Mouse (Mus musculus) midbrain, postnatal 0 days (tissue): ENCODE data around the gene Extl1. TPM values are rescaled to one million over a fixed set of nuclear protein-coding genes. Genes with fewer than 3 reads are reported as not detected.
A peak's percentile ranks its signal among the peaks of the same experiment; 100 is the strongest.
"Not testable (repeated sequence)": the region's sequence is repeated elsewhere in the genome, so short reads cannot be mapped to it uniquely, and the experiment has no call there.

Source experiments
- ATAC-seq: fragments of 200-750 bp; cut with Nextera tagmentation; 2 replicates; pipeline ENCODE4 v1.8.0; 2017; ENCODE audit warnings: moderate number of reproducible peaks, mild to moderate bottlenecking, moderate TSS enrichment, moderate library complexity; ENCODE audit not compliant: low FRiP score
- DNase-seq: peaks from one replicate; pipeline ENCODE4 v3.0.0-alpha.2; 2015; ENCODE audit warnings: low spot score
- H3K27ac ChIP-seq: fragments of 300-500 bp; sonication (generic); 2 replicates; pipeline ENCODE4 v1.5.1; 2014; ENCODE audit warnings: low read depth, mild to moderate bottlenecking, low read length, mixed read lengths
- H3K27me3 ChIP-seq: fragments of 300-500 bp; sonication (generic); 2 replicates; pipeline ENCODE4 v1.6.1; 2014; ENCODE audit warnings: low read length, control low read depth, mixed read lengths; ENCODE audit not compliant: insufficient read depth
- H3K36me3 ChIP-seq: fragments of 300-500 bp; sonication (generic); 2 replicates; pipeline ENCODE4 v1.6.1; 2014; ENCODE audit warnings: low read length, control low read depth, mixed read lengths; ENCODE audit not compliant: insufficient read depth
- H3K4me1 ChIP-seq: fragments of 300-500 bp; sonication (generic); 2 replicates; pipeline ENCODE4 v1.6.1; 2014; ENCODE audit warnings: mild to moderate bottlenecking, control low read depth, antibody characterized with exemption, low read length, mixed read lengths; ENCODE audit not compliant: insufficient read depth
- H3K4me2 ChIP-seq: fragments of 300-500 bp; sonication (generic); 2 replicates; pipeline ENCODE4 v1.6.1; 2014; ENCODE audit warnings: low read depth, mild to moderate bottlenecking, low read length, mixed read lengths; ENCODE audit not compliant: poor library complexity, severe bottlenecking
- H3K4me3 ChIP-seq: fragments of 300-500 bp; sonication (generic); 2 replicates; pipeline ENCODE4 v1.5.1; 2014; ENCODE audit warnings: low read depth, mild to moderate bottlenecking, low read length, moderate library complexity
- H3K9ac ChIP-seq: fragments of 300-500 bp; sonication (generic); replicated peaks from 2 replicates; pipeline ENCODE4 v1.6.1; 2014; ENCODE audit warnings: mild to moderate bottlenecking, low read length, moderate library complexity, mixed read lengths; ENCODE audit not compliant: poor library complexity, severe bottlenecking
- H3K9me3 ChIP-seq: fragments of 300-500 bp; sonication (generic); 2 replicates; pipeline ENCODE4 v1.6.1; 2016; ENCODE audit warnings: low read length, control low read depth
- CTCF ChIP-seq: IDR thresholded peaks from 2 replicates; pipeline ENCODE4 v1.5.1; 2016; ENCODE audit warnings: antibody characterized with exemption, mild to moderate bottlenecking
- WGBS: fragments of 180-500 bp; shearing (Covaris S2); extraction: QIAGEN DNeasy Blood & Tissue Kit; methylation state at CpG from one replicate; pipeline ENCODE4 v1.1.7; 2014; 5-methylcytosine and 5-hydroxymethylcytosine counted together
- polyA plus RNA-seq: library from polyadenylated mRNA; unstranded; fragments of >200 nt; fragmentation: Nextera tagmentation; extraction: Ambion mirVana; gene quantifications from 2 replicates; pipeline ENCODE4 v1.2.1, GENCODE M21; 2015
- total RNA-seq: library from RNA; depleted of rRNA; stranded (reverse); fragments of >200 nt; gene quantifications from 2 replicates; pipeline ENCODE4 v1.2.3, GENCODE M21; 2014; rRNA removed

Gene Extl1
- total RNA-seq, result 2.1 and 2.2 TPM in 2 replicates
- 0.79 and 1.2 TPM in 2 replicates for polyA plus RNA-seq

GRCm38 (mm10) chr4:134383750-134384149, at the start of gene Extl1:
Gene Extl1 (minus strand): TSS chr4:134383850.
- H3K4me1 ChIP-seq, H3K27me3 ChIP-seq, ATAC-seq, H3K9ac ChIP-seq, H3K4me3 ChIP-seq, H3K9me3 ChIP-seq, H3K27ac ChIP-seq, H3K4me2 ChIP-seq, DNase-seq, H3K36me3 ChIP-seq: not testable (repeated sequence)
- 92% methylated on average over 2 of the region's 6 CpGs for WGBS

DNA sequence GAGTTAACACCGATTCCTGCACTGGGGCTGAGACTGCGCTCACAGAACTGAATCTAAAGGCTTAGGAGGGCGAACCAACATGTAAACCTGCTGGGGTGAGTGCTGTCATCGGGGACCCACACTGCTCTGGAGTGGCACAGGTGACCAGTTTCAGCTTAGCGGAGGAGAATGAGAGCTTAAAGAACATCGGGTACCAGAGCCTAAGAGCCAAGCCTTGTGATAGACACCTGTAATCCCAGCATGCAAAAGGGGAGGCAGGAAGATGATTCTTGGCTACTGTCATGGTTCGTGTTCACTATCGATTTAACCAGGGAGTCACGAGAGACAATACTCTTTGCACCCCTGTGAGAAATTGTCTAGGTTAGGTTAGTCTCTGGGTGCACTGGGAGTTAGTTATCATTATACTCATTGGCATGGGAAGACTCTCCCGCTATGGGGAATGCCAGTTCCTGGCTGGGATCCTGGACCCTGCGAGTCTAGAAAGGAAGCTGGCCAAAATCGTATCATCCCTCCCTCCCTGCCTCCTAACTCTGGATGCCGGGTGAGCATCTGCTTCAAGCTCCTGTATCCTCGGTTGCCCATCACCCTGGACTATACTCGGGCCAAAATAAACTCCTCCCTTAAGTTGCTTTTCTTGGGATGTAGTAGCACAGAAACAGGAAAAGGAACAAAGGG, 49.2 kb upstream of the Extl1 start:
- Histone ChIP-seq H3K9ac (no peak overlapping the region), H3K4me2 (no peak overlapping the region), H3K4me3 (no peak overlapping the region), H3K36me3 (no peaks in the 10 kb centered on the region), H3K9me3 (no peaks in the 10 kb centered on the region), H3K27me3 (no peaks in the 10 kb centered on the region), H3K4me1 (peaks cover 6% of the 10 kb centered on the region), H3K27ac (no peak overlapping the region)
- DNase-seq, result peak; percentile 48
- no peak for TF ChIP-seq CTCF
- no peak for ATAC-seq
- 79% methylated on average over 15 of the region's 15 CpGs for WGBS

DNA sequence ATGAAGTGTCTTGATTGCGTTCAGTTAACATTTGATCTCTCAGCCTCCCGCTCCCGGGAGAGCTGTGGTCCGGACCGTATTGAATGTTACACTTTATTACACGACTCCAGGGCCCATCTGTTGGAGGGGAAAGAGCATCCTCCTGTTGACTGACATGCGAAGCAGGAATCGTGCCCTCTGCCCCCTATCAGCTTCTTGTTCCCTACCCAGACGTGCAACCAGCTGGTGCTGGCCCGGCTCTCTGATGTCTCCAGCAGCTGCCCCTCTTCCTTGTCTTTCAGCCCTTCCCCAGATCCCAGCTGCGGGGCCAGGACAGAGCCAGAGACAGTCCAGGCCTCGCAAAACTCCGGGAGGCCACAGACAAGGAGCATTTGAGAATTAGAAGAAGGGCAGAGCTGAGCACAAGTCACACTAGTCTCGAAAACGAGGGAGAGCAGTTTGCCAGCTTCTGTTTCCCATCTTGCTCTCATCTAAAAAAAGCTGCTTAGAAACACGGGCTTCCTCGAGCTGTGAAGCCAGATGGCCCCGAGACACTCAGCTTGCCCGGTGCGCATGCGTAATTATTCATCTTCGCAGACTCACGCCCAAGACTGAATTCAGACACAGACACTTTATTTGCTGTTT, 46.8 kb upstream of the Extl1 start:
- Histone ChIP-seq H3K27me3 (no peaks in the 10 kb centered on the region), H3K27ac (peak overlapping the region; percentile 85), H3K4me2 (0 out of 2 replicates have a peak overlapping the region, but pooled peaks have one; percentile 20), H3K4me3 (no peak overlapping the region), H3K9me3 (no peaks in the 10 kb centered on the region), H3K36me3 (no peaks in the 10 kb centered on the region), H3K4me1 (peaks cover 6% of the 10 kb centered on the region), H3K9ac (peak overlapping the region; percentile 13; the same call in 1 of the 2 replicates)
- peak; percentile 94 for DNase-seq
- ATAC-seq, result peak; percentile 54
- no peak for TF ChIP-seq CTCF
- WGBS, result 12% methylated on average over 23 of the region's 23 CpGs

GRCm38 (mm10) chr4:134425088-134425487, 41.4 kb upstream of the Extl1 start:
- no peaks in the 10 kb centered on the region for H3K9me3 ChIP-seq
- ATAC-seq, result no peak
- no peaks in the 10 kb centered on the region; the same call in 1 of the 2 replicates for H3K36me3 ChIP-seq
- H3K9ac ChIP-seq, result no peak overlapping the region
- H3K27ac ChIP-seq, result no peak overlapping the region
- H3K27me3 ChIP-seq, result no peaks in the 10 kb centered on the region
- DNase-seq, result no peak
- no peak overlapping the region for H3K4me2 ChIP-seq
- 80% methylated on average over 7 of the region's 7 CpGs for WGBS
- H3K4me3 ChIP-seq, result no peak overlapping the region
- no peak for TF ChIP-seq CTCF
- peaks cover 2% of the 10 kb centered on the region; the same call in 1 of the 2 replicates for H3K4me1 ChIP-seq

- Histone ChIP-seq H3K4me3 (no peak overlapping the region), H3K27me3 (no peaks in the 10 kb centered on the region), H3K27ac (no peak overlapping the region), H3K9ac (no peak overlapping the region), H3K36me3 (no peaks in the 10 kb centered on the region; the same call in 1 of the 2 replicates), H3K9me3 (no peaks in the 10 kb centered on the region), H3K4me1 (no peaks in the 10 kb centered on the region), H3K4me2 (no peak overlapping the region)
- no peak for TF ChIP-seq CTCF
- 87% methylated on average over 7 of the region's 7 CpGs for WGBS
- DNase-seq, result no peak
- ATAC-seq, result no peak
Observed at GRCm38 (mm10) chr4:134423949-134424348, 40.3 kb upstream of the Extl1 start.

DNA sequence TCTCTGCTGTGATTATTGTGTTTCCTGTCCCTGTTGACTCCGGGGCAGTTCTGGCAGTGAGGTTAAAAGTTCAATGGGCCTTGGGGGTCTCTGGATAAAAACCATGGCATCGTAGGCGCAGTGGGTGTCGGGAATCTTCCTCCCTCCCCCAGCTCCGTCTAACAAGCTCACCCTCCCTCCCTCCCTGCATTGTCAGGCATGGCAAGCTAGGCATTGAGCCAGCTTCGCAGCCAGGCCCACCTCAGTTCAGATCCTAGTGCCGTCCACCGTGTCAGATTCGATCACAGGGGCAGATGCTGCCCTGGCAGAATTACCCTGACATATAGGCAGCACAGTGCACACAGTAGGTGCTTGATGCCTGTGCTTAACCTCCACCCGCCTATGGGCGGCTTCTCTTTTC, 38.3 kb upstream of the Extl1 start:
- Histone ChIP-seq H3K27ac (no peak overlapping the region), H3K4me3 (no peak overlapping the region), H3K9ac (no peak overlapping the region), H3K4me2 (no peak overlapping the region), H3K36me3 (peaks cover 3% of the 10 kb centered on the region), H3K27me3 (no peaks in the 10 kb centered on the region), H3K4me1 (no peaks in the 10 kb centered on the region), H3K9me3 (no peaks in the 10 kb centered on the region)
- no peak for TF ChIP-seq CTCF
- DNase-seq (no peak), ATAC-seq (no peak)
- 69% methylated on average over 11 of the region's 11 CpGs for WGBS
